Mouse (Mus musculus): ENCODE results near the gene Parp1.
"Not testable (repeated sequence)": the region's sequence is repeated elsewhere in the genome, so short reads cannot be mapped to it uniquely, and the experiment has no call there.

Gene Parp1

DNA sequence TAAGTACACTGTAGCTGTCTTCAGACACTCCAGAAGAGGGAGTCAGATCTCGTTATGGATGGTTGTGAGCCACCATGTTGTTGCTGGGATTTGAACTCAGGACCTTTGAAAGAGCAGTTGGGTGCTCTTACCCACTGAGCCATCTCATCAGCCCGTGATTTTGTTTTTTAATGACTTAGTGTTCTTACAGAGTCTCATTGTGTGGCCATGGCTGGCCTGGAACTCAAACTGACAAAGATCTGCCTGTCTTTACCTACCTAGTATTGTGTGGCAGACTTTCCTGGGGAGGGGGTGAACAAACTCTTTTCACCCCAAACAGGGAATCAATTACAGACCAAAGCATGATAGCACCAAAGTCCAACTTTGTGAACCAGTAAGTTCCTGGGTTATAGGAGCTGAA is 69.1 kb downstream of the Parp1 start:
- in situ Hi-C loops (cut with MboI): not testable (repeated sequence)

DNA sequence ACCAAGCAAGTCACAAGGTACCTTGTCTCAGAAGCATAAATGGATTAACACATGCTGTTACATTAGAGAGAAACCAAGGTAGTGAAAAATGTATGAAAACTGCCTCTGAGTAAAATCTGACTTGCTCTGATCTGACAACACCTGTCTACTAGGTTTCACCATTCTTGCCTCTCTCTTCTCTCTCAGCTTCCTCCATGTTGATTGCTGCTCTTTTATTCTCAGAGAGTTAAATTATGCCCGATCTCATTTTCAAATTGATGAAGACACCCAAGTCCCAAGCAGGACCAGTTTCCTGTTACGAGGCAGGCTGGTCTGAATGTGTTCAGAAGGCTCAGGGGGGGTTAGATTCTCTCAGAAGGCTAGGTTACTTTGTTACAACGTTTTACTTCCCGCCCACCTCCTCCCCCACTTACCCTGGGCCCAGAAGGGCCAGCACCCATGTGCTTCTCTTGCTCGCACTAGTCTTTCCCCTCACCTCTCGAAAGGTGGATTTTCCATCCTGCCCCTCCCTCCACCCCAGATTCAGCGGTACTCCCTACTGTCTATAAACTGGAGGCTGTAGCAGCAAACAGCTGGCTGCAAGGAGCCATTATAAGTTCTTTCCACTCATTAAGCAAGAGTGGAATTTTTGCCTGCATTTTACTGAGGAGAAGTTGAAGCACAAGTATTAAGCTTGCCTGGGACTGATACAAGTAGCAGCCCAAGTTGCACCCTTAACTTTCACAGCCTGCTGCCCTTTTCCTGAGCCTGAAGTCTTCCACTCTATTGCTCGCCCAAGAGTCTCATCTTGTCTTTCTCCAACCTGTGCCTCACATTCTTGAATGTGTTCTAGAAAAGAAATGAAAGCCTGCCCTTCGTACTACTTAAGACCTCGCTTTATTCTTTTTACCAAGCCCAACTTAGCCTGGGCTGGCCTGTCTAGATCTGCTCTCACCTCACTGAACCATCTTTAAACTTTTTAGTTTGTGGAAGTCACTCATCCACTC is 71.0 kb downstream of the Parp1 start:
- in situ Hi-C loops (cut with MboI): no loop called here

DNA sequence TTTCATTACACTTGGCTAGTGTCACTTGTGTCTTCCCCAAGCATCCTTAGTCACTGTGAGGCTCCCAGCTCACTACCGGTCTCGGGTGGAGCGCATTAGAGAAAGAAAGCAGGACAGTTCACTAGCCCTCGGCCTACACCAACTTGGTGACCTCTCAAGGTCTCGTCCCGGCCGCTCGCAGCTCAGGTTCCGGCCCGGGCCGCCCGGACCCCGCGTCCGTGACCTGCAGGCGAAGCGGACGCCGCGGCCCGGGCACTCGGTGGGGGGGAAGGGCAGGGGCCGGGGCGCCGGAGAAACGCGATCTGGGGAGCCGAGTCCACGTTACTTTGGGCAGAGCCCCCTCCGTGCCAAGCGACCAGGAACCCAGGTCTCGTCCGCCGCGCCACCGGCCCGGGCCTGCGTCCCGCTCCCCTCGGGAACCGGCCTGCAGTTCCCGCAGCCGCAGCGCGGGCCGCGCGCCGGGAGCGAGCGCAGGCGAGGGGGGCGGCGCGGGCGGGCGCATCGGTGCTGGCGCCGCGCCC is 71.9 kb downstream of the Parp1 start:
- in situ Hi-C loops (cut with MboI): no loop called here

DNA sequence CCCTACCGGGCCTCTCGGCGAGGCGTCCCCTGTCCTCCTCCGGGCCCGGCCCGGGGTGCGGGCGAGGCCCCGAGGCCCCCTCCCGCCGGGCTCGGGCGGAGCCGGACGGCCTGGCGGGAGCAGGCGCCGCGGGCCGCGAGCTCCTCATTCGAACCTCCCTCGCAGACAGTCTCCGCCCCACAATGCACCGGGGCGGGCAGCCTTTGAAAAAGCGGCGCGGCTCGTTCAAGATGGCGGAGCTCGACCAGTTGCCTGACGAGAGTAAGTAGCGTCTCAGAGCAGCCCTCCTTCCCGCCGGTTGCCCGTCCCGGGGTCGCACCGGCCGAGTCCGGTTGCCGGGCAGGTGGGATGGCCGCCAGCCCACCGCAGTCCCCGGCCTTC is 72.4 kb downstream of the Parp1 start, which contains the start of gene Lin9:
TSS of gene Lin9 (plus strand) at position 14 of the 381 bp plus-strand sequence.
- in situ Hi-C loops (cut with MboI): no loop called here

DNA sequence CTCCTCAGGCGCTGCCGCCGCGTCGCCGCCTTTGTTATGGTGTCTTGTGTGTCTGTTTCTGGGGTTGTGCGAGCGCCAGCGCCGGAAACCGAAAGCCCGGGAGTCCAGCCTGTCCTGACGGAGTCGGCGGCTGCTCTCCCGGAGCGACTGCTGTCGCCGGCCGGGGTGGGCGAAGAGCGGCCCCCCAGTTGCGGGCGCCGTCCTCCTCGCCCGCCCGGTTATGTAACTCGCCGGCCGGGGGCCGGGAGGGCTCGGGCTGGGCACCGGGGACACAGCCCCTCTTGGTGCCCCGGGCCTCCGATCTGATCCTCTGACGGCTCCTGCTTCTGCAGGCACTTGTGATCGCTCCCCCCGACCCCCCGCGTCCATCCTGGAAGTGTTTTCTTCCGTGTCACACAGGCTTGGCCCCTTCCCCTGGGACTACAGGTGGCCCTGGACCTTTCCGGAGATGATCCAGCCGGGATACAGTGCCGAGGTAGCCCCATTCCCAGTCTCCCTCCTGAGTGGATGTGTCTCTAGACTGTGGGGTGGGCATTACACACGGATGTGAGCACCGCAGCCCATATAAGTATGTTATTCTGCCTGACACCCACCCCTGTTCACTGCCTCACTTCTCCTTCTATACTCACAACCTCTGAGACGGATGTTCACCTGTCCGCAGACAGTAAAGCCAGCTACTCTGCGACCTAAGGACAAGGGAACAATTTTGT is 72.9 kb downstream of the Parp1 start:
- in situ Hi-C loops (cut with MboI): no loop called here

DNA sequence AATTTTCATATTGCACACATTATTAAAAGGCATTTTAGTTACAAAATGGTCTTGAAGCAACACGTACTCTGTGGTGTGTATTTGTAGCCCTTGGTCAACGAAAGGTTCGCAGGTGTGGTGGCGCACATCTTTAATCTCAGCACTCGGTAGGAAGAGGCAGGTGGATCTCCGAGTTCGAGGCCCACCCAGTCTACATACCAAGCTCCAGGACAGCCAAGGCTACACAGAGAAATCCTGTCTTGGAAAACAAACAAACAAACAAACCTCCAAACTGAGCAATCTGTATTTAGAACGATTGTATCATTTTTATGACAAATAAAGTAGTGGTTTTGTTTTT is 73.5 kb downstream of the Parp1 start:
- in situ Hi-C loops (cut with MboI): no loop called here

Measured in mature B cell (primary cell).